ENCODE assay signal across 9 mouse cellular contexts in the genomic region with DNA sequence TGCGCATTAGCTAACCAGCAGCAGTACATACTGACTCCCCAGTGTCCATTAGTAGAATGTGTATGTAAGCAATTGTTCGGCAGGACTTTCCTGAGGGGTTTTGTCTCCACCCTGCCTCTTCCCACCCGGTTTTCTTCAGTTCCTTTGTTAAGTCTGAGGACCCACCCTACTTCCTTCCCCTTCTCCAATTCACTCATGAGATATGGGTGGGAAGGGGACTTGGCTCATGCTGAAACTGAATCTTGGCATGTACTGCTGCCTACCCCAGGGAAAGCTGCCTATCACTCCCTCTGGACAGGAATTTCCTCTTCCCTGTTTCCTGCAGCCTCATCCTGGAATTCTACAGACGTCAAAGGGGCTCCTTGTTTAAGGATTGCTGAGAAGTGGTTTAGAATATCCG.
DNase-seq lines count a peak whose midpoint lies in the region; ATAC-seq and TF ChIP-seq lines count a peak whose summit lies in the region.
"Had no signal": no experiment of that assay in that cellular context is flagged by ENCODE, and none has a peak within 500 bp of the region (broad histone marks: within the 10 kb centered on the region; RNA-seq: fewer than 3 reads in every experiment).

No protein-coding gene starts in this region.

- H3K36me3 ChIP-seq in liver, postnatal 0 days (replicated peaks; ENCODE audit: insufficient read depth, low read length): no peaks in the 10 kb centered on the region
- H3K36me3 ChIP-seq in limb, embryonic 10.5 days: no peaks in the 10 kb centered on the region
- no peaks in the 10 kb centered on the region for H3K36me3 ChIP-seq in midbrain, embryonic 13.5 days
- H3K36me3 ChIP-seq: neural tube, embryonic 12.5 days had no signal

- ATAC-seq in liver, postnatal 0 days: peak; percentile 55
- ATAC-seq in midbrain, embryonic 13.5 days: no peak

- TF ChIP-seq EP300 in liver, postnatal 0 days (IDR thresholded peaks at IDR 0.05; ENCODE audit: low read depth): peak; percentile 66

- intact Hi-C loops in heart, postnatal 25 days (cut with DNase I): loop anchor here (5.0 kb wide), 2 partner anchors 89 to 126 kb away; no protein-coding TSS in a partner anchor

- DNase-seq in adrenal gland, postnatal 10 days: peak; percentile 16
- peak; percentile 15 to 25 for DNase-seq in adrenal gland, postnatal 36 days
- peak; percentile 43 for DNase-seq in heart, postnatal 25 days (ENCODE audit: low spot score)
- no peak for DNase-seq in liver, postnatal 0 days
- DNase-seq in limb, embryonic 10.5 days (ENCODE audit: low spot score): no peak
- DNase-seq in adipocyte (ENCODE audit: low spot score): no peak
- DNase-seq: embryo, embryonic 11 days had no signal

- H3K27ac ChIP-seq in liver, postnatal 0 days (ENCODE audit: low read depth): no peak overlapping the region
- H3K27ac ChIP-seq in limb, embryonic 10.5 days: no peak overlapping the region
- no peak overlapping the region for H3K27ac ChIP-seq in midbrain, embryonic 13.5 days
- H3K27ac ChIP-seq: neural tube, embryonic 12.5 days had no signal

- no peak overlapping the region for H3K4me2 ChIP-seq in liver, postnatal 0 days (ENCODE audit: low read depth, low read length)
- H3K4me2 ChIP-seq in midbrain, embryonic 13.5 days (replicated peaks): no peak overlapping the region
- H3K4me2 ChIP-seq: neural tube, embryonic 12.5 days had no signal

- WGBS in liver, postnatal 0 days (ENCODE audit: insufficient replicate concordance): 46% methylated on average over 5 of the region's 5 CpGs
- 69% methylated on average over 5 of the region's 5 CpGs for WGBS in limb, embryonic 10.5 days
- WGBS in midbrain, embryonic 13.5 days: 77% methylated on average over 5 of the region's 5 CpGs

- no peak for TF ChIP-seq CTCF in liver, postnatal 0 days (IDR thresholded peaks at IDR 0.05; ENCODE audit: low read depth)

- H3K27me3 ChIP-seq in liver, postnatal 0 days (ENCODE audit: insufficient read depth, low read length): no peaks in the 10 kb centered on the region
- H3K27me3 ChIP-seq in limb, embryonic 10.5 days (ENCODE audit: low read depth, poor library complexity, severe bottlenecking): no peaks in the 10 kb centered on the region
- H3K27me3 ChIP-seq in midbrain, embryonic 13.5 days: no peaks in the 10 kb centered on the region
- H3K27me3 ChIP-seq: neural tube, embryonic 12.5 days had no signal

- H3K4me3 ChIP-seq in liver, postnatal 0 days (ENCODE audit: low read depth, low read length): no peak overlapping the region
- H3K4me3 ChIP-seq in limb, embryonic 10.5 days: no peak overlapping the region
- no peak overlapping the region for H3K4me3 ChIP-seq in midbrain, embryonic 13.5 days (replicated peaks)
- H3K4me3 ChIP-seq: neural tube, embryonic 12.5 days had no signal

- H3K9me3 ChIP-seq in liver, postnatal 0 days (ENCODE audit: low read length): no peaks in the 10 kb centered on the region
- no peaks in the 10 kb centered on the region for H3K9me3 ChIP-seq in limb, embryonic 10.5 days (replicated peaks)
- no peaks in the 10 kb centered on the region for H3K9me3 ChIP-seq in midbrain, embryonic 13.5 days
- H3K9me3 ChIP-seq: neural tube, embryonic 12.5 days had no signal

- H3K9ac ChIP-seq in liver, postnatal 0 days (replicated peaks): no peak overlapping the region
- H3K9ac ChIP-seq in midbrain, embryonic 13.5 days (replicated peaks): no peak overlapping the region
- H3K9ac ChIP-seq: neural tube, embryonic 12.5 days had no signal

- no peaks in the 10 kb centered on the region for H3K4me1 ChIP-seq in liver, postnatal 0 days (ENCODE audit: insufficient read depth)
- H3K4me1 ChIP-seq in limb, embryonic 10.5 days: peaks cover 16% of the 10 kb centered on the region
- H3K4me1 ChIP-seq in midbrain, embryonic 13.5 days (replicated peaks): peaks cover 9% of the 10 kb centered on the region
- H3K4me1 ChIP-seq: neural tube, embryonic 12.5 days had no signal

Comparison
In these comparisons a context has a peak if more than half of its experiments do, and no peak if none do; other contexts are left out.
1. DNase-seq: peak in adrenal gland, postnatal 10 days (single experiment), adrenal gland, postnatal 36 days (2 of 2) and heart, postnatal 25 days (single experiment); none in liver, postnatal 0 days (single experiment), limb, embryonic 10.5 days (single experiment) and adipocyte (single experiment).